Mouse (Mus musculus): Measurements from ENCODE around the gene Pla2g4b.

Gene Pla2g4b

GRCm38 (mm10) chr2:120065243-120065642 lies 32.0 kb downstream of the Pla2g4b start:
- DNase-seq, result no peak

GRCm38 (mm10) chr2:120066224-120066623 lies 33.0 kb downstream of the Pla2g4b start:
- DNase-seq, result no peak

DNA sequence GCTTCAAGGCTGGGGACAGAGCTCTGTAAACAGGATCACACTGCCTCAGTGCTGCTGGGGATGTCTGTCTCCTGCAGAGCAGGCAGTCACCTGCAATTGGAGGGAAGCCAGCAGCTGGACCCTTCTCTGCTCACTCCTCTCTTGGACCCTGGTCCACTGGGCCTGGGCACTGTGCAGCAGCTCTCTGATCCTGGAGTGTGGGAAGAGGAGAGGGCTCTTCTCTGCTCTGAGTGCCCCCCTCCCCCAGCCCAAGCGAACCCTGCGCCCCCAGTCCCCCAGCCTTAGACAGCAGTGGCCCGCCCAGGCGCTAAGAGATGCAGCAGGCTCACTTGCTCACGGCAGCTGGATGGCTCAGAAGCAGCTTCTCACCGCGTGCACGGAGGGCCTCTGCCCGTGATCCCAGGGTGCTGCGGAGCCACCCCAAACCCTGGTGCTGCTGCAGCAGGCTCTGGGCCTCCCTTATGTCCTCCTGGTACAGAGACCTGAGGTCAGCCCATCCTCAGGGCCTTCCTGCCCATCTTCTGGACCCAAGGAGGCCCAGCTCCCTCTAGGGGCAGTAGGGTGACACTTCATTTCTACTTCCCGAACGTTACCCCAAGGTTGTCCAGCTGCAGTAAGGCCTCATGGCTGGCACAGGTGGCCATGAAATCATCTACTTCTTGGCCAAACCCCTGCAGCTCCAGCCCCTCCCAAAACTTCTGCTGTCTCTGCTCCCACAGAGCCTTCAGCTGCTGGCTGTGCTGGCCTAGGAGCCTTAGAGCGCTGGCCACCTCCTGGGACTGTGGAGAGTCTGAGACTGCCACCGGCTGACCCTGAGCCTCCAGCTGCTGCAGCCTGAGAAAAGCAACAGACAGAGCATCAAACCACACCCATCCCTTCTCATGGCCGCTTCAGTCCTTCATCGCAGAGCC lies 35.6 kb downstream of the Pla2g4b start:
- peak; percentile 34 for DNase-seq

DNA sequence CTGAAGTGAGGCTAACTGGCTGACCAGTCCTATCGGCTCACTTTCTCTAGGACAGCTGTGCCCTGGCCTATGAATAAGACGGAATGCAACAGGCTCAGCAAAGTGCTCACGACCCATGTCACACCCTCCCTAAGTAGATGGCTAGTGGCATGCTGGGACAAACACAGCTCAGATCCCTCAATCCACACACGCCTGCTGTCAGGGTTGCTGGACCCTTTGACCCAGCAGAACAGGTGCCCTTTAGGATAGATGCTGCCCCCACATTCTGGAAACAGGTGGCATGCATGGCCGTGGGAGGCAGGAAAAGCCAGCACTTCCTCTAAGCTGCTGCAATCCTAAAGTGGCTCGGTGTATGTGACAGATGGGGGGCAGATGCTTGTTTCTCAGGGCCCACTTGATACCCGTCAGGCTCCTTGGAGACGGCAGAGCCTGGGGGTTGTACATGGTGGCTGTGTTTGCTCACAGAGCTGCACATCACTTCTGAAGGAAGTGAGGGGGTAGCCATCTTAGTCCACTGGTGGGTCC lies 36.3 kb downstream of the Pla2g4b start:
- DNase-seq, result no peak

- DNase-seq, result no peak
Observed at GRCm38 (mm10) chr2:120074096-120074495, 40.9 kb downstream of the Pla2g4b start.

- peak; percentile 72 for DNase-seq
Observed at GRCm38 (mm10) chr2:120076076-120076705, 43.0 kb downstream of the Pla2g4b start.

DNA sequence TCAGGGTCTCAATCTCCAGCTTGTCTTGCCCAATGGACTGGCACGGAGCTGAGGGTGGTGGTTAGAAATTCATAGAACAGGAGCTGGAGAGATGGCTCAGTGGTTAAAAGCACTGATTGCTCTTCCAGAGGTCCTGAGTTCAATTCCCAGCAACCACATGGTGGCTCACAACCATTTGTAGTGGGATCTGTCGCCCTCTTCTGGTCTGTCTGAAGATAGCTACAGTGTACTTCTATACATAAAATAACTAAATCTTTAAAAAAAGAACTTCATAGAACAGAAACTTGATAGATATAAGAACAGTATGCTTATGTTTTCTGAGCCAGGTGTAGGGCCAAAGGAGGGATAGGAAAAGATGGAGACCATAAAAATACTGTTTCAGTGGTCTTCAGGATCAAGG lies 49.2 kb downstream of the Pla2g4b start:
- DNase-seq, result no peak

DNA sequence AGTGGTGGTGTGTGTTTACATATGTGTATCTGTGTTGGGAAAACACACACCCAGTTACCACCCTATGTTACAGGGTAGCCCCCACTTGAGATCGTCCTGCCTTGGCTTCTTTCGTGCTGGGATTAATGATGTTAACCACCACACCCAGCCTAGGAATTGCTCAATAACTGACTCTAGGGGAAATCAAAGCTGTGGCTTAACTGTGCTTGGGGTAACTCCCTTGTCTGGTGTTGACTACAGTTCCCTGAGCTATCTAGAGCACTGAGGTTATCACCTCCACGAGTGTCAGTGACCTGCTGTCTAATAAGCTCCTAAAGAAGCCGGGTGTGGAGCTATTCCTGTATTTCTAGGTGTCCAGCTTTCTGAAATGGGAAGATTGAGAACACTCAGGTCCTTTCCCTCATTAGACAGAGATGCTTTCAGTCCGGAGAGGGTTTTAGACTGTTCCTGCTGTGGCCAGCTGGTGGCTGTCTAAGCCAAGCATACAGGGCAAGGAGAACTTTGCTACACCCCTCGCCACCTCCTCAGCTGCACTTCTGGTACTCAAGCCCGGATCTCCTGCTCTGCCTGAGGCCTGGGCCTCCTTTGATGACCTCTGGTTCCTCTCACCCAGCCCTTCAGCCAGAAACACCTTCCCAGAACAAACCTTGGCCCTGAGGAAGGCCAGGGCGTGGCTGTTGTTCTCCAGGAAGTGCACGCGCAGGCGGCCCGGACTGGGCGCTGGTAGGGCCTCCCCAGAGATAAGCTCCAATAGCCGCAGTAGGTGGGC lies 51.6 kb downstream of the Pla2g4b start:
- peak; percentile 36 for DNase-seq

DNA sequence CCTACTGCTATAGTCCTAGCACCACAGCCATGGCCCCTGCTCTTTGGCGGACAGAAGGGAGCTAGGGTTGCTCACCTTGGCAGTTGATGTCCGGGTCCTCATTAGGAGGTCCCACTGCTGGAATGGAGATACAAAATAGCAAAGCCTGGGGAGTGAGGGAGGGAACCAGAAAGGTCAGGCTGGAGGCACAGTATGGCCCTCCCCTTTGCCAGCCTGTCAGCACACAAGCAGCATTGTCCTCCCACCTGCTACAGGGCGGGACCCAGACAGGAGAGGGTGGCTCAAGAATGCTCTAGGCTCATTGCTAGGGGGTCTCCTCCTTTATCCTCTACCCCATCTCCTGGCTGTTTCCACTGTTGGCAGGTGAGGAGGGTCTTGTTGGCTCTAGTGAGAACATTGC lies 52.8 kb downstream of the Pla2g4b start:
- no peak for DNase-seq

DNA sequence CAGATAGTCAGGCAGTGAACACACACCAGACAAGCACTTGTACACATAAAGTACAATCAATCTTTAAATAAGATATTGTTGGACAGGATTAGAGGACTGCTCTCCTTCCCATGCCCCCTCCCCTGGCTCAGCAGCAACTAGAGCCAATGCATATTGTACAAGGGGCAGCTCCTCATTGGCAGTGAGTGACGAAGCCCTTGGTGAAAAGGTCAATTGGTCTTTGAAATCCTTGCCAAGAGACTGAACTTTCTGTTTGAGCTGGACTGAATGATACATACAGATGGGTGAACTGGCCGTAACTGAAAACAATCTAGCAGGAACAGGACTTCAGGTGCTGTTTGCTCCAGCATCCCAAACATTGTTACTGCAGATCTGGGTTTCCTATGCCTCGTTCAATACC lies 54.2 kb downstream of the Pla2g4b start:
- no peak for DNase-seq

DNA sequence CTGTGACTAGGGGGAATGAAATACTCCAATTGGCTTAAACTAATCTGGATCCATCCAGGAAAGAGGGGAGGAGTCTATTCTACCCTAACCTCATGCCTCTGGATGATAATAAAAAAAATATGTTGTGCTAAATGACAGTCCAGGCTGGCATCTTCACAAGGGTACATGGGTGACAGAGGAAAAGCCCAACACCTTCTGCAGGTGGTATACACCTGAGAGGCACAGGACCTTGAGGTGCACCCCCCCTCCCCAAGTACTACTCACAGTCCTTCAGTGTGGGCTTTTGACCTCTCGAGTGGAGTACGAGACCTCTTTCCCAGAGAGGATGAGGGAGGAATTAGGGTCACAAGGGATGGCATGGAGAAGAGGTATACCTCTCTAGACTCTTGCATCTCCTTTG lies 54.7 kb downstream of the Pla2g4b start:
- no peak for DNase-seq

GRCm38 (mm10) chr2:120090979-120091378 lies 57.8 kb downstream of the Pla2g4b start:
- no peak for DNase-seq
